Mouse (Mus musculus) adrenal gland (tissue): ENCODE results near the gene B4galt7.
"Not testable (repeated sequence)": the region's sequence is repeated elsewhere in the genome, so short reads cannot be mapped to it uniquely, and the experiment has no call there.

Experiments used
- intact Hi-C: fragments of 180-260 bp; cut with DNase I; formaldehyde crosslinking; loops from one replicate; pipeline ENCODE4 v1.15.1; 2025
- long read RNA-seq, 2 experiments: library from polyadenylated mRNA; unstranded; transcript quantifications; one replicate each; pipeline ENCODE4 v2.0.0; 2020; ENCODE audit warnings: borderline replicate concordance in 1 of 2; ENCODE audit not compliant: insufficient replicate concordance in 1 of 2

B4galt7 gene
- long read RNA-seq, experiment 1, transcript B4galt7-201 (6 exons, 2,130 nt): major isoform, 9 of 11 reads
- long read RNA-seq, experiment 1, partial matches to known transcripts: 1 of 11 reads
- long read RNA-seq, experiment 1, other reads (novel, unspliced or antisense): 0 of 11 reads
- long read RNA-seq, experiment 2, transcript B4galt7-201 (6 exons, 2,130 nt): major isoform, 8 of 10 reads
- long read RNA-seq, experiment 2, partial matches to known transcripts: 0 of 10 reads
- long read RNA-seq, experiment 2, other reads (novel, unspliced or antisense): 2 of 10 reads

- intact Hi-C loops: loop anchor here (2.0 to 10.0 kb wide), 2 partner anchors 41 to 125 kb away; partner anchors contain the start of gene Pcbd2
Measured at GRCm38 (mm10) chr13:55599566-55600540, at the start of gene B4galt7. B4galt7 (plus strand) TSS chr13:55599896.

- intact Hi-C loops: no loop called here
Measured at GRCm38 (mm10) chr13:55555921-55556320, 43.8 kb upstream of the B4galt7 start.

DNA sequence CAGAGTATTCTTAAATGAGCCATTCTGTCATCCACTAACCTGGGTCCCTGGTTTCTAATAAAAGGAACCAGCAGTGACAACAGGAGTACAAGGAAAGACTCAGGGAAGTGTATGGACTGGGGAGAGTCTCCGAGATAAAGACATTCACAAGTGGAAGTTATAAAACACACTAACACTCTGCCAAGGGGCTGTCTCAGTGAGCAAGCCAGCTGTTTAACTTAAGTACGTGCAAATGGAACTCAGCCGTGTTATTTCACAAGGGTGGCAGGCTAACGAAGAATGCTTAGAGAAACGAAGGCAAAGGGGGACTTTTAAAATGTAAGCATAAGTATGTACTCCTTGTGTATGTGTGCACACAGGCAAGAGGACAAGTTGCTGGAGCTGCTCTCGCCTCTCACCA, 42.2 kb upstream of the B4galt7 start:
- intact Hi-C loops: no loop called here

DNA sequence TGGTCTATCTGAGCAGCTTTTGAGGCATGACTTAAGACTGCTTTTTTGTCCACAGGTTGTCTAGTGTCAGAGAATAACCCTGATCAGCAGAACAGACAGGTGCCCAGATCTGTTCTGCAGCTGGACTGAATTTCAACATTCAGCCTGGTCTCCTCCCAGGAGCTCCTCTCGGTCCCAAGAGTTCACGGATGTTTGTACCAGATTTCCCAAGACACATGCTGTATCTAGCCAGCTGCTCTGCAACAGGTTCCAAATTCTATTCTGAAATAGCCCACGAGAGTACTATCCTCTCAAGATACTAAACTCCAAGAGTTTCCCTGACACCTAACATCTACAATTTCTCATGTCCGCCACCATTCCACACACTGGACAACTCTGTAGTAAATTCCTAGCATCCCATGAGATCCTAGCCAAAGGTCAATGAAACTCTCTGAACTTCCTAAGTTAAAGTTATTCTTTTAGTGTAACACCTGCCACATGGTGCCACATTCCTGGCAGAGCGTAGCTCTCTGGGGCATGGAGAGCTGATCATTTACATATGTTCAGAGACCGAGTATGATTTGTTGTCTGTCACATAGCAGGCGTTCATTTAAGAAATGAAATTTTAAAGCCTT, 36.3 kb upstream of the B4galt7 start:
- intact Hi-C loops: no loop called here

GRCm38 (mm10) chr13:55567001-55567400, 32.7 kb upstream of the B4galt7 start:
- intact Hi-C loops: no loop called here

DNA sequence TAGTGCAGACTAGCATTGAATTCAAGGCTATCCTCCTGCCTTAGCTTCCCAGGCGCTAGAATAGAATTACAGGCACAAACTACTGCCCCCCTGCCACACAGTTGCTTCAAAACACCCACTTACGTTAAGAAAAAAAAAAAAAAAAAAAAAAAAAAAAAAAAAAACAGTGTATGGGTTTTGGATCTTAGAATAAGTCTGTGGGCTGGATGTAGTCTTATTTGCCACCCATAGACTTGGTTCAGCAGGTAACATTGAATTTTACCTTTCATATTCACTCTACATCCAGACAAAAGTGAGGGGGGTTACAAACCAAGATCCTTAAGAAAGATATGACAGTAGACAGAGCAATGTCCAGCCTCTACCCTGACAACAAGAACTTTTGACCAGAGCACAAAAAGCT, 31.7 kb upstream of the B4galt7 start:
- intact Hi-C loops: no loop called here

- intact Hi-C loops: not testable (repeated sequence)
Measured at GRCm38 (mm10) chr13:55568524-55568923, 31.2 kb upstream of the B4galt7 start.

GRCm38 (mm10) chr13:55569726-55570285, 29.9 kb upstream of the B4galt7 start:
- intact Hi-C loops: no loop called here

DNA sequence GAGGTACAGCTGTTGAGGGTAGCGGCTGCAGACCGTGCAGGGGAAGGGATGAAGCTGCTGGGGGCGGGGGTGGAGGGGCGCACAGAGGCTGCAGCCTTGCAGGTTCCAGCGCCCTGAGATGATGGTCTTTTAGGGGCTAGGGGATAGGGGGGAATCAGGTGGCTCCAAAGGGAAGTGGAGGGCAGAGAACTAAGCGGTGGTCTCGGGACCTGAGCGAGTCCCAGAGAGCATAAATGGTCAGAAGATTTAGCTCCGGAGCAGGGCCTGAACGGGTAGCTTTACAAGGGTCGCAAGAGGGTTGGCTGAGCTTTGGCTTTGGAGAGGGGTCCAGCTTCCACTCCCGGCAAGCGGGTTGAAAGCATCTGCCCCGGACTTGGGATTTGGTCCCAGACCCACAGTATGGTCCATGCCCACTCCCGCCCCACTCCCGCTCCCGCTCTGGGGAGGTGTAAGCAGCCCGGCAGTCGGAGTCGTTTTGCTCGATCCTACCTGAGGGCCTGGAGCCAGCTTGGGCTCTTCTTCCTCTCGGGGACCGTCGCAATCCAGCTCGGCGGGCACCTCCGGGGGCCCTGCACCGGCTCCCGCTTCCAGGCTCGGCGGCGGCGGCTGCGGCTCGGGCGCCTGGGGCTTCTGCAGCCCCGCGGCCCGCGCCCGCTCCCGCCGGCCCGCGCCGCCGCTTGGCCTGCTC, 29.3 kb upstream of the B4galt7 start:
- intact Hi-C loops: no loop called here

- intact Hi-C loops: no loop called here
Measured at GRCm38 (mm10) chr13:55571027-55571751, 28.5 kb upstream of the B4galt7 start, which contains the start of gene Fam193b. Fam193b (minus strand) TSS chr13:55571120.

GRCm38 (mm10) chr13:55571977-55572376, 27.7 kb upstream of the B4galt7 start:
- intact Hi-C loops: no loop called here

DNA sequence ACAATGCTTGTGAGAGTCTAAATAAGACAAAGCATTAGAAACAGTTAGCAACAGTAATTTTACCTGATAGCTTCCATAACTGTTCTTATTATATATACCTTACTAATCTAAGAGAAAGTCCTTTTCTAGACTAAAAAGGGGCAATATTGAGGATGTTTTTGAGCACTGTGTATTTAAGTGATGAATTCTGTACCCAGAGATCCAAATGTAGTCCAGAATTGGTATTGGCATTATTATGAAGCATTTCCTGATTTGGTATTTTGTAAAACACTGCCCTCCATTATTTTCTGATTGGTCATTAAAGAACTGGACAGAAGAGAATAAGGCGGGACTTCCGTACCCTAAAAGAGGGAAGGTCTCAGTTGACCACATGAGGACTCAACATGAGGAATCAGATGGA, 26.3 kb upstream of the B4galt7 start, which contains the start of gene Tmed9:
Gene Tmed9 (plus strand): TSS at position 301 of the 400 bp plus-strand sequence.
- intact Hi-C loops: no loop called here

DNA sequence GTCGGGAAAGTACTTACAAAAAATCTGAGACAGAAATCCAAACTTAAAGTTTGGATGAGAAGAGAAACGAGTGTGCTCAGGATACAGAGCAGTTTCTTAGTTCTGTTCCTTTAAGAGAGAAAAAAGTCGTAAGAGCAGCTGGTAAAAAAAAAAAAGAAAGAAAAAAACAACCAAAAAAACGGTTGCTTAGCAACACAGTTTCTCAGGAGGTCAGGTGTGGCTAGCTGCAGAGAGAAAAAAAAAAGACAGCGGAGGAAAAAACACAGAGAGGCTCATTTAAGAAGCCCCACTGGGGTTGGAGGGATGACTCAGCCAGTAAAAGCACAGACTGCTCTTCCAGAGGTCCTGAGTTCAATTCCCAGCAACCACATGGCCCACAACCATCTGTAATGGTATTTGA, 25.4 kb upstream of the B4galt7 start:
- intact Hi-C loops: no loop called here

GRCm38 (mm10) chr13:55575932-55576331, 23.8 kb upstream of the B4galt7 start:
- intact Hi-C loops: no loop called here

- intact Hi-C loops: not testable (repeated sequence)
Measured at GRCm38 (mm10) chr13:55576872-55577271, 22.8 kb upstream of the B4galt7 start.

GRCm38 (mm10) chr13:55578086-55578485, 21.6 kb upstream of the B4galt7 start:
- intact Hi-C loops: no loop called here

GRCm38 (mm10) chr13:55591961-55592490, 7.7 kb upstream of the B4galt7 start:
- intact Hi-C loops: no loop called here

GRCm38 (mm10) chr13:55592512-55593253, 7.0 kb upstream of the B4galt7 start:
- intact Hi-C loops: no loop called here

GRCm38 (mm10) chr13:55593254-55593747, 6.4 kb upstream of the B4galt7 start:
- intact Hi-C loops: no loop called here
